In genomic region chr7:144677341-144678086, GRCm38 (mm10) we compare ENCODE assay signal across 8 mouse cellular contexts.
DNase-seq lines count a peak whose midpoint lies in the region; ATAC-seq and TF ChIP-seq lines count a peak whose summit lies in the region.

No protein-coding gene starts in this region.

- TF ChIP-seq CTCF in liver, adult 2 months (IDR thresholded peaks at IDR 0.05; ENCODE audit: low read depth, low read length) = no peak
- TF ChIP-seq CTCF in left cerebral cortex, adult 2 months (IDR thresholded peaks at IDR 0.05) = no peak

- no peaks in the 10 kb centered on the region for H3K9me3 ChIP-seq in intestine, embryonic 15.5 days
- no peaks in the 10 kb centered on the region for H3K9me3 ChIP-seq in neural tube, embryonic 15.5 days (replicated peaks)

- H3K4me3 ChIP-seq in liver, adult 2 months (ENCODE audit: insufficient read depth, low read depth, low read length) = peak overlapping the region; percentile 34; the same call in 1 of the 2 replicates
- 0 out of 2 replicates have a peak overlapping the region, but pooled peaks have one; percentile 35 for H3K4me3 ChIP-seq in intestine, embryonic 15.5 days (replicated peaks)
- H3K4me3 ChIP-seq in neural tube, embryonic 15.5 days (replicated peaks) = no peak overlapping the region
- H3K4me3 ChIP-seq in left cerebral cortex, adult 2 months = no peak overlapping the region

- H3K9ac ChIP-seq in liver, adult 2 months (ENCODE audit: low read depth, low read length) = no peak overlapping the region
- H3K9ac ChIP-seq in intestine, embryonic 15.5 days = no peak overlapping the region
- no peak overlapping the region for H3K9ac ChIP-seq in neural tube, embryonic 15.5 days (replicated peaks)

- no peak for TF ChIP-seq POLR2A in liver, adult 2 months (IDR thresholded peaks at IDR 0.05; ENCODE audit: extremely low read depth, insufficient read depth, low read length)

- H3K36me3 ChIP-seq in liver, adult 2 months (ENCODE audit: control insufficient read depth, insufficient read depth, low read length) = no peaks in the 10 kb centered on the region
- no peaks in the 10 kb centered on the region for H3K36me3 ChIP-seq in intestine, embryonic 15.5 days
- H3K36me3 ChIP-seq in neural tube, embryonic 15.5 days = no peaks in the 10 kb centered on the region

- no peak overlapping the region for H3K27ac ChIP-seq in liver, adult 2 months (replicated peaks; ENCODE audit: insufficient read depth, low read depth, low read length)
- H3K27ac ChIP-seq in intestine, embryonic 15.5 days = no peak overlapping the region
- H3K27ac ChIP-seq in neural tube, embryonic 15.5 days (replicated peaks) = no peak overlapping the region
- H3K27ac ChIP-seq in left cerebral cortex, adult 2 months = no peak overlapping the region

- intact Hi-C loops in left cerebral cortex, adult 2 months (cut with DNase I) = no loop called here

- DNase-seq in cerebellum, postnatal 10 days = peak; percentile 34 to 36
- no peak for DNase-seq in cerebellum, adult 11 months
- no peak for DNase-seq in liver, adult 2 months (ENCODE audit: extremely low read depth, low read depth, low spot score)
- no peak for DNase-seq in liver
- DNase-seq in cerebellum, adult 11-12 months = no peak
- no peak for DNase-seq in left cerebral cortex, adult 2 months (ENCODE audit: extremely low spot score in 1 of 2, low spot score in 2 of 2)

- peak overlapping the region; percentile 78 for H3K4me2 ChIP-seq in intestine, embryonic 15.5 days (replicated peaks)
- H3K4me2 ChIP-seq in neural tube, embryonic 15.5 days = peak overlapping the region; percentile 93

- no peak for ATAC-seq in intestine, embryonic 15.5 days
- no peak for ATAC-seq in neural tube, embryonic 15.5 days (ENCODE audit: low FRiP score)

- no peaks in the 10 kb centered on the region; the same call in none of the 2 replicates for H3K4me1 ChIP-seq in liver, adult 2 months (ENCODE audit: control insufficient read depth, insufficient read depth, low read length)
- H3K4me1 ChIP-seq in intestine, embryonic 15.5 days (replicated peaks) = peaks cover 14% of the 10 kb centered on the region; the same call in 1 of the 2 replicates
- H3K4me1 ChIP-seq in neural tube, embryonic 15.5 days = peaks cover 8% of the 10 kb centered on the region

- no peaks in the 10 kb centered on the region for H3K79me2 ChIP-seq in liver, adult 2 months (ENCODE audit: control insufficient read depth, insufficient read depth, low read length)

- 57% methylated on average over 12 of the region's 12 CpGs for WGBS in liver, adult 2 months
- 60% methylated on average over 12 of the region's 12 CpGs for WGBS in intestine, embryonic 15.5 days
- 31% methylated on average over 12 of the region's 12 CpGs for WGBS in neural tube, embryonic 15.5 days

- peaks cover 6% of the 10 kb centered on the region for H3K27me3 ChIP-seq in liver, adult 2 months (ENCODE audit: control insufficient read depth, insufficient read depth, low read length)
- H3K27me3 ChIP-seq in intestine, embryonic 15.5 days (replicated peaks) = peaks cover 10% of the 10 kb centered on the region; the same call in 1 of the 2 replicates
- H3K27me3 ChIP-seq in neural tube, embryonic 15.5 days (replicated peaks) = peaks cover 33% of the 10 kb centered on the region

Comparison
In these comparisons a context has a peak if more than half of its experiments do, and no peak if none do; other contexts are left out.
1. DNase-seq: peak in cerebellum, postnatal 10 days (2 of 2); none in cerebellum, adult 11 months (single experiment), liver, adult 2 months (single experiment), liver (single experiment), cerebellum, adult 11-12 months (single experiment) and left cerebral cortex, adult 2 months (0 of 2).
2. H3K4me3 ChIP-seq: peak in liver, adult 2 months (single experiment) and intestine, embryonic 15.5 days (single experiment); none in neural tube, embryonic 15.5 days (single experiment) and left cerebral cortex, adult 2 months (single experiment).